8 mouse cellular contexts compared by ENCODE assay signal in the genomic region with DNA sequence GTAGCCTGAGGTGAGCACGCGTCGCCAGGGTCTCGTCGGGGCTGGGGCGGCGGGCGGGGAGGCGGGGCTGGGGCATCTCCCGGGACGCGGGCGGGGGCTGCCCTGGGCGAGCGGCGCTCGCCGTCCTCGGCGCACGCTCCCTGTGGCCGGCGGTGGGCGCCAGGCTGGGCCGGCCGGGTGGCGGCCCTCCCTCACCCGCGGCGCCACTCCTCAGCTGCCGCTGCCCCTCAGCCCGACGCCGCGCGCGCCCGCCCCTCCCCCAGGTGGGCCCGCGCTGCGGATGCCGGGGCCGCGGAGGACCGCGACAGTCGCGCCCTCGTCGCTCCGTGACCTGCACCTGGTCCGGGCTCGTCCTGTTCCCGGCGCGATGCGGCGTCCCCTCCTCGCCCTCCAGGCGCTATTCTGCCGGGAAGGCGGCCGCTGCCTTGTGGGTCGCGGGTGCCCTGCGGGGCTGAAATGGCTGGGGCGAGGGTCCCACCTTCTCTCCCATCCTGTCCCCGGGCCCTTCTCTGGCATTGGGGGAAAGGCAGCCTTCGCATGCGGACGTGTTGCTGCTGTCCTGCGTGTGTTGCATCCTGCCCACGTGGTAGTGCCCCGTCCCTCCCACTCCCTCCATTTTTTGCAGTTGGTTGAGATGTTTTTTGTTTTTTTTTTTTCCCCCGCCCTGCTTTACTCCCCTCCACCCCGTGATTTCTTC. TPM values are rescaled to one million over a fixed set of nuclear protein-coding genes. Genes with fewer than 3 reads are reported as not detected.
DNase-seq lines count a peak whose midpoint lies in the region; ATAC-seq lines count a peak whose summit lies in the region.

No protein-coding gene starts in this region.

- peak overlapping the region; percentile 83 for H3K27ac ChIP-seq in brown adipose tissue, adult 24 weeks (replicated peaks; ENCODE audit: low read depth, low read length)
- H3K27ac ChIP-seq in forebrain, embryonic 14.5 days (ENCODE audit: low read depth, low read length), result peak overlapping the region; percentile 96

- H3K9ac ChIP-seq in forebrain, embryonic 14.5 days (ENCODE audit: low read length), result peak overlapping the region; percentile 92

- no peaks in the 10 kb centered on the region for H3K9me3 ChIP-seq in forebrain, embryonic 14.5 days (replicated peaks; ENCODE audit: control insufficient read depth, low read length)

- no peaks in the 10 kb centered on the region for H3K36me3 ChIP-seq in forebrain, embryonic 14.5 days (ENCODE audit: control insufficient read depth, insufficient read depth, low read length)

- peak overlapping the region; percentile 94 for H3K4me3 ChIP-seq in brown adipose tissue, adult 24 weeks (ENCODE audit: insufficient read depth, low read depth, low read length)
- peak overlapping the region; percentile 74 for H3K4me3 ChIP-seq in forebrain, embryonic 14.5 days (ENCODE audit: low read depth, low read length)

- H3K27me3 ChIP-seq in forebrain, embryonic 14.5 days (replicated peaks; ENCODE audit: control insufficient read depth, insufficient read depth, low read length), result no peaks in the 10 kb centered on the region

- WGBS in forebrain, embryonic 14.5 days, result under 1% methylated on average over 48 of the region's 76 CpGs

- peak overlapping the region; percentile 77 for H3K4me2 ChIP-seq in forebrain, embryonic 14.5 days (ENCODE audit: low read length)

- no peak for DNase-seq in cerebellum, postnatal 25 days
- peak; percentile 55 for DNase-seq in forebrain, embryonic 14.5 days (ENCODE audit: low spot score)
- peak; percentile 24 to 31 for DNase-seq in left cerebral cortex, postnatal 25 days (ENCODE audit: low spot score in 2 of 2)
- peak; percentile 49 for DNase-seq in right cerebral cortex, postnatal 4 days

- peak; percentile 45 for ATAC-seq in cerebellum, adult (ENCODE audit: insufficient number of reproducible peaks, low FRiP score, low TSS enrichment)
- ATAC-seq in forebrain, embryonic 14.5 days, result peak; percentile 84
- peak; percentile 10 to 52; a peak in 2 of 4 replicates for ATAC-seq in hematopoietic stem cell, adult 5-6 weeks (replicated peaks in 1 of 2; ENCODE audit: insufficient read depth in 1 of 2, low FRiP score in 2 of 2, low TSS enrichment in 1 of 2, low read depth in 1 of 2, poor library complexity in 2 of 2, severe bottlenecking in 2 of 2)
- peak; percentile 47 for ATAC-seq in megakaryocyte progenitor cell, adult 5-6 weeks (replicated peaks; ENCODE audit: poor library complexity)

- H3K4me1 ChIP-seq in brown adipose tissue, adult 24 weeks (ENCODE audit: control insufficient read depth, insufficient read depth, insufficient read length, low read length), result peaks cover 6% of the 10 kb centered on the region
- peaks cover 12% of the 10 kb centered on the region for H3K4me1 ChIP-seq in forebrain, embryonic 14.5 days (ENCODE audit: control insufficient read depth, insufficient read depth, low read length)

- intact Hi-C loops in left cerebral cortex, postnatal 25 days (cut with DNase I), result loop anchor here (1.0 to 10.0 kb wide), 4 partner anchors 48 to 295 kb away; a partner anchor contains a TSS

RNA-seq across cellular contexts. Expression of a gene that starts 0.7 kb away (rescaled TPM):
- polyA plus RNA-seq in brown adipose tissue, adult 24 weeks (2012; ENCODE audit: insufficient read depth, insufficient read length, missing spikeins), result 7.4 and 10.9 TPM in 2 replicates
- 4.2 and 6.5 TPM in 2 replicates for polyA plus RNA-seq in forebrain, embryonic 14.5 days (2014; fragmentation: Nextera tagmentation; extraction: Ambion mirVana)
- total RNA-seq in hematopoietic stem cell, adult 5-6 weeks (2017), result 2.9 and 9.8 TPM in 2 replicates
- 10 to 100 TPM; 25.2 to 27.3 TPM for total RNA-seq in left cerebral cortex, postnatal 25 days (2021)
- total RNA-seq in megakaryocyte progenitor cell, adult 5-6 weeks (2015), result 0.44 and 0.83 TPM in 2 replicates
- total RNA-seq in megakaryocyte progenitor cell, adult 5-6 weeks (2017), result 0.88 TPM in 1 of 2 replicates, not detected in the other

RNA-seq across cellular contexts. Expression of a gene that starts 3.2 kb away (rescaled TPM):
- 9.8 and 14.9 TPM in 2 replicates for polyA plus RNA-seq in brown adipose tissue, adult 24 weeks (2012; ENCODE audit: insufficient read depth, insufficient read length, missing spikeins)
- 19.8 and 25.0 TPM in 2 replicates for polyA plus RNA-seq in forebrain, embryonic 14.5 days (2014; fragmentation: Nextera tagmentation; extraction: Ambion mirVana)
- 31.3 and 45.0 TPM in 2 replicates for total RNA-seq in hematopoietic stem cell, adult 5-6 weeks (2017)
- total RNA-seq in left cerebral cortex, postnatal 25 days (2021), result 10 to 100 TPM; 64.6 to 77.5 TPM
- total RNA-seq in megakaryocyte progenitor cell, adult 5-6 weeks (2015), result 26.5 and 45.1 TPM in 2 replicates
- 12.0 and 32.4 TPM in 2 replicates for total RNA-seq in megakaryocyte progenitor cell, adult 5-6 weeks (2017)

RNA-seq across cellular contexts. Expression of a gene that starts 47.6 kb away (rescaled TPM):
- not detected in 2 replicates for polyA plus RNA-seq in brown adipose tissue, adult 24 weeks (2012; ENCODE audit: insufficient read depth, insufficient read length, missing spikeins)
- 17.7 and 22.3 TPM in 2 replicates for polyA plus RNA-seq in forebrain, embryonic 14.5 days (2014; fragmentation: Nextera tagmentation; extraction: Ambion mirVana)
- not detected in 2 replicates for total RNA-seq in hematopoietic stem cell, adult 5-6 weeks (2017)
- total RNA-seq in left cerebral cortex, postnatal 25 days (2021), result 10 to 100 TPM in 1 of 2 experiments, 1 to 10 TPM in 1; 7.6 to 12.4 TPM
- not detected in 2 replicates for total RNA-seq in megakaryocyte progenitor cell, adult 5-6 weeks (2015)
- not detected in 2 replicates for total RNA-seq in megakaryocyte progenitor cell, adult 5-6 weeks (2017)

Comparison
In these comparisons a context has a peak if more than half of its experiments do, and no peak if none do; other contexts are left out.
1. ATAC-seq: peak in every context shown above with its lines; median percentile 84 in forebrain, embryonic 14.5 days; 47 in megakaryocyte progenitor cell, adult 5-6 weeks; 45 in cerebellum, adult; 31 in hematopoietic stem cell, adult 5-6 weeks.
2. DNase-seq: peak in forebrain, embryonic 14.5 days (single experiment), left cerebral cortex, postnatal 25 days (2 of 2) and right cerebral cortex, postnatal 4 days (single experiment); none in cerebellum, postnatal 25 days (0 of 2).